Mouse (Mus musculus): Measurements from ENCODE around the gene 1700093K21Rik. TPM values are rescaled to one million over a fixed set of nuclear protein-coding genes. Genes with fewer than 3 reads are reported as not detected.

1700093K21Rik gene
- polyA plus RNA-seq (2012; rRNA removed) (0.04 and 0.05 TPM in 2 replicates), polyA plus RNA-seq (2014; fragmentation: Nextera tagmentation; extraction: Ambion mirVana) (not detected in 2 replicates)

DNA sequence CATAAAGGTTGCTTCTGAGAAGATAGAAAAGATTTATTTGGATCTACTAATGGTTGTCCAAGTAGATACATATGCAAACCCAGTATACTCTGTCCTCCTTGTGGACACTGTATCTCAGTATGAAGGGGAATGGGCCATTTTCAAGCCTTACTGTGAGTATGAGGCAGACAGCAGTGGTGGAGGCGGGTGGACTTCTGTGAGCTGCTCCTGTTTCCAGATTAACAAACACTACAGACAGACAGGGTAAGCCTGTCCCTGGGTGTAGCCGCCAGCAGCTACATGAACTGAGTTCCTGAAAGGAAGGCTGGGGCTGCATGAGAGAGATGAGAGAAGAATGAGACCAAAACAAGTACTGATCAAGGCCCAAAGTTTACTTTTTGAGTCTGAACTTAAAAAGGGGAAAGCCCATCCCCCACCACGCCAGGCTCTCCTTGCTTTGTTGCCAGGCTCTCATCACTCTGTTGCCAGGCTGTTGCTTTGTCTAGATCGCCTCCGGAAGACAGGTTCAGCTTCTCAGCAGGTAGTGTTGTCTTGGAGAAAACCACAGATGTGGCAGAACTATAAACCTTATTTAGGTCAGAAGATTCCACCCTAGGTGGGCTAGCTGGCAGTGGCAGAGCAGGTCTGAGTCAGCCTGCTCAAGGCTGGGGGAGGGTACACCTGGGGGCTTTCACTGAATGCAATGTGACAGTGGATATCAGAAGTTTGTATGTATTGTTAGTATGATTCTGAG is at the start of gene 1700093K21Rik:
Gene 1700093K21Rik, minus strand, starts transcription at position 683 of the 733 bp plus-strand sequence.
- Histone ChIP-seq H3K4me1 (replicated peaks; ENCODE audit: control insufficient read depth in 2 of 2, insufficient read depth in 2 of 2, low read length in 1 of 2) (no peaks in the 10 kb centered on the region), H3K9ac (replicated peaks) (no peak within 1 kb of the TSS), H3K36me3 (replicated peaks; ENCODE audit: control insufficient read depth, insufficient read depth, low read depth) (no peaks in the 10 kb centered on the region), H3K4me3 (ENCODE audit: insufficient read depth in 1 of 2, low read depth in 2 of 2, low read length in 2 of 2) (no peak within 1 kb of the TSS), H3K27ac (no peak within 1 kb of the TSS), H3K9me3 (ENCODE audit: control insufficient read depth, low read length) (no peaks in the 10 kb centered on the region), H3K4me2 (ENCODE audit: low read depth) (no peak within 1 kb of the TSS), H3K27me3 (ENCODE audit: control insufficient read depth, insufficient read depth, low read length) (no peaks in the 10 kb centered on the region)
- 48% methylated on average over 5 of the region's 5 CpGs for WGBS (ENCODE audit: insufficient replicate concordance)
- DNase-seq (ENCODE audit: low read depth in 3 of 3, low spot score in 3 of 3): no peak
- no peak for TF ChIP-seq EP300 (IDR thresholded peaks at IDR 0.05; ENCODE audit: low read depth)
- no peak for TF ChIP-seq CTCF (IDR thresholded peaks at IDR 0.05; ENCODE audit: low read depth)
- no peak for ATAC-seq (ENCODE audit: insufficient read depth)

DNA sequence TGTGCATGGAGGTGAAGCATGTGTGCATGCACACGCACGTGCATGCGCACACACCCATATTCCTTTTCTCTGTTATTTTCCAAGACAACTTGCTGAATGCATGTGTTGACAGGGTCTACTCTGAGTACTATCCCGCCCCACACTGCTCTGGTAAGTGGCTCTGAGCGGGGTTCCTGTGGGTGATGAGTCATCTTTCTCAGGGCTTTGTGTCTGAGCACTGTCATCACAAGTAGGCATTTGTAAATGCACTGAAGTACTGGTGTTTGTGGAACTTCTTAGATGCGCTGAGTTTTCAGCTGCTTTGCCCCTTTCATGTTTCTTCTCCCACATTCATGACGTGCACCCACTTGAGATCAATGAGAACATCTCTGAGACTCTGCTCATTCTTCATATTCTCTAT is 49.2 kb upstream of the 1700093K21Rik start:
- H3K27ac ChIP-seq: no peak overlapping the region
- no peaks in the 10 kb centered on the region for H3K9me3 ChIP-seq (ENCODE audit: control insufficient read depth, low read length)
- H3K4me3 ChIP-seq (ENCODE audit: insufficient read depth in 1 of 2, low read depth in 2 of 2, low read length in 2 of 2): no peak overlapping the region
- no peaks in the 10 kb centered on the region; a peak in 1 of 4 replicates for H3K4me1 ChIP-seq (replicated peaks; ENCODE audit: control insufficient read depth in 2 of 2, insufficient read depth in 2 of 2, low read length in 1 of 2)
- TF ChIP-seq EP300 (IDR thresholded peaks at IDR 0.05; ENCODE audit: low read depth) (no peak), CTCF (IDR thresholded peaks at IDR 0.05; ENCODE audit: low read depth) (no peak)
- H3K36me3 ChIP-seq (replicated peaks; ENCODE audit: control insufficient read depth, insufficient read depth, low read depth): no peaks in the 10 kb centered on the region
- WGBS (ENCODE audit: insufficient replicate concordance): 66% methylated on average over 7 of the region's 7 CpGs
- no peak overlapping the region for H3K4me2 ChIP-seq (ENCODE audit: low read depth)
- H3K27me3 ChIP-seq (ENCODE audit: control insufficient read depth, insufficient read depth, low read length): no peaks in the 10 kb centered on the region
- H3K9ac ChIP-seq (replicated peaks): no peak overlapping the region
- ATAC-seq (ENCODE audit: insufficient read depth): no peak
- no peak for DNase-seq (ENCODE audit: low read depth in 3 of 3, low spot score in 3 of 3)

DNA sequence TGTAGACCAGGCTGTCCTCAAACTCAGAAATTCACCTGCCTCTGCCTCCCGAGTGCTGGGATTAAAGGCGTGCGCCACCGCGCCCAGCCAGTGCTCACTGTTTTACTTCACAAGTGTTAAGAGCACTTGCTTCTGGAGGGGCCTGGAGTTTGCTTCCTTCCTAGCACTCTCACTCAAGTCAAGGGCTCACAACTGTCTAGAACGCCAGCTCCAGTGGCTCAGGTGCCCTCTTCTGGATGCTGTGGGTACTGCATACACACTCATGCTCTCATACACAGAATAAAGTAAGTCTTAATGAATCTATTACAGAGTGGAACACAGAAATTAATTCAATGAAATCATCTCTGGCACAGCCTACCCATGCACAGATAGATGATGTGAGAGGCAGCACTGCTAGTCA is 44.8 kb upstream of the 1700093K21Rik start:
- Histone ChIP-seq H3K4me2 (ENCODE audit: low read depth) (no peak overlapping the region), H3K36me3 (replicated peaks; ENCODE audit: control insufficient read depth, insufficient read depth, low read depth) (no peaks in the 10 kb centered on the region), H3K27ac (no peak overlapping the region), H3K4me3 (ENCODE audit: insufficient read depth in 1 of 2, low read depth in 2 of 2, low read length in 2 of 2) (no peak overlapping the region), H3K27me3 (ENCODE audit: control insufficient read depth, insufficient read depth, low read length) (no peaks in the 10 kb centered on the region), H3K9ac (replicated peaks) (no peak overlapping the region), H3K4me1 (replicated peaks; ENCODE audit: control insufficient read depth in 2 of 2, insufficient read depth in 2 of 2, low read length in 1 of 2) (no peaks in the 10 kb centered on the region; a peak in 1 of 4 replicates), H3K9me3 (ENCODE audit: control insufficient read depth, low read length) (no peaks in the 10 kb centered on the region)
- DNase-seq (ENCODE audit: low read depth in 3 of 3, low spot score in 3 of 3) (peak; percentile 42 to 43 (median 43)), ATAC-seq (ENCODE audit: insufficient read depth) (peak; percentile 52; the same call in 1 of the 2 replicates)
- TF ChIP-seq CTCF (IDR thresholded peaks at IDR 0.05; ENCODE audit: low read depth) (peak; percentile 91), EP300 (IDR thresholded peaks at IDR 0.05; ENCODE audit: low read depth) (no peak)
- 42% methylated on average over 6 of the region's 6 CpGs for WGBS (ENCODE audit: insufficient replicate concordance)

DNA sequence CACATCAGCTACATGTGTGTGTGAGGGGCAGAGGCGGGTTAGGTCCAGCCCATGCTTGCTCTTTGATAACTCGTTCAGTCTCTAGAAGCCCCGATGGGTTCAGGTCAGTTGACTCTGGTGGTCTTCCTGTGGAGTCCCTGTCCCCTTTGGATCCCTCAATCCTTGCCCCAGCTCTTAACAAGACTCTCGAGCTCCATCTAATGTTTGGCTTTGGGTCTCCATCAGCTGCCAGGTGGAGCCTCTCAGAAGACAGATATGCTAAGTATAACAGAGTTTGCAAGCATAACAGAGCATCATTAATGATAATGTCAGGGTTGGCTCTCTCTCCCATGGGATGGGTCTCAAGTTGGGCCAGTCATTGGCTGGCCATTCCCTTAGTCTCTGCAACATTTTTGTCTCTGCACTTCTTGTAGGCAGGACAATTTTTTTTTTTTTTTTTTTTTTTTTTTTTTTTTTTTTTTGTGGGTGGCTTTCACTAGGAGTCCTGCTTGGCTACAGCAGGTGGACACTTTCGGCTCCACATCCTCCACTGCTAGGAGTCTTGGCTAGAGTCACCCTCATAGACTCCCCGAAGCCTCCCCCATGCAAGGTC is 36.2 kb upstream of the 1700093K21Rik start:
- Histone ChIP-seq H3K4me1 (replicated peaks; ENCODE audit: control insufficient read depth in 2 of 2, insufficient read depth in 2 of 2, low read length in 1 of 2) (no peaks in the 10 kb centered on the region), H3K4me2 (ENCODE audit: low read depth) (no peak overlapping the region), H3K9me3 (ENCODE audit: control insufficient read depth, low read length) (no peaks in the 10 kb centered on the region), H3K36me3 (replicated peaks; ENCODE audit: control insufficient read depth, insufficient read depth, low read depth) (no peaks in the 10 kb centered on the region), H3K27ac (no peak overlapping the region), H3K27me3 (ENCODE audit: control insufficient read depth, insufficient read depth, low read length) (no peaks in the 10 kb centered on the region), H3K4me3 (ENCODE audit: insufficient read depth in 1 of 2, low read depth in 2 of 2, low read length in 2 of 2) (no peak overlapping the region), H3K9ac (replicated peaks) (no peak overlapping the region)
- DNase-seq (ENCODE audit: low read depth in 3 of 3, low spot score in 3 of 3) (no peak), ATAC-seq (ENCODE audit: insufficient read depth) (no peak)
- no peak for TF ChIP-seq EP300 (IDR thresholded peaks at IDR 0.05; ENCODE audit: low read depth)
- TF ChIP-seq CTCF (IDR thresholded peaks at IDR 0.05; ENCODE audit: low read depth): no peak
- 50% methylated on average over 6 of the region's 6 CpGs for WGBS (ENCODE audit: insufficient replicate concordance)

DNA sequence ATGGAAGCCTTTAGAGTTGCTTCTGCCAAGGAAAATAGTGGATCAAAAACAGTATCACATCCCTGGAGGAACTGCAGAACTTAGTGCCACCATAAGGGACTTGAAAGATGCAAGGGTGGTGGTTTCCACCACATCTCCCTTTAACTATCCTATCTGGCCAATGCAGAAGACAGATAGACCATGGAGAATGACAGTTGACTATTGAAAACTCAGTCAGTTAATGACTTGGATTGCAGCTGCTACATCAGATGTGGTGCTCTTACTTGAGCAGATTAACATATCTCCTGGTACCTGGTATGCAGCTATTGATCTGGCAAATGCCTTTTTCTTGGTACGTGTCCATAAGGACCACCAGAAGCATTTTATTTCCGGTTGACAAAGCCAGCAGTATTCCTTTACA is 16.5 kb upstream of the 1700093K21Rik start:
- Histone ChIP-seq H3K9ac (replicated peaks) (no peak overlapping the region), H3K36me3 (replicated peaks; ENCODE audit: control insufficient read depth, insufficient read depth, low read depth) (no peaks in the 10 kb centered on the region), H3K4me3 (ENCODE audit: insufficient read depth in 1 of 2, low read depth in 2 of 2, low read length in 2 of 2) (no peak overlapping the region), H3K27ac (no peak overlapping the region), H3K4me1 (replicated peaks; ENCODE audit: control insufficient read depth in 2 of 2, insufficient read depth in 2 of 2, low read length in 1 of 2) (no peaks in the 10 kb centered on the region), H3K4me2 (ENCODE audit: low read depth) (no peak overlapping the region), H3K27me3 (ENCODE audit: control insufficient read depth, insufficient read depth, low read length) (no peaks in the 10 kb centered on the region), H3K9me3 (ENCODE audit: control insufficient read depth, low read length) (no peaks in the 10 kb centered on the region)
- DNase-seq (ENCODE audit: low read depth in 3 of 3, low spot score in 3 of 3) (no peak), ATAC-seq (ENCODE audit: insufficient read depth) (no peak)
- 66% methylated on average over 2 of the region's 2 CpGs for WGBS (ENCODE audit: insufficient replicate concordance)
- TF ChIP-seq EP300 (IDR thresholded peaks at IDR 0.05; ENCODE audit: low read depth): no peak
- TF ChIP-seq CTCF (IDR thresholded peaks at IDR 0.05; ENCODE audit: low read depth): no peak
